Mouse (Mus musculus) thymus, postnatal 4 days (tissue): Measurements from ENCODE around the gene Gm21981.
A peak's percentile ranks its signal among the peaks of the same experiment; 100 is the strongest.

Experiments used
- DNase-seq: peaks from one replicate; pipeline ENCODE4 v3.0.0; 2021

The Gm21981 gene

GRCm38 (mm10) chr17:47702548-47703345 is 8.5 kb upstream of the Gm21981 start:
- DNase-seq = no peak

- no peak for DNase-seq
These were observed 7.5 kb upstream of the Gm21981 start for GRCm38 (mm10) chr17:47701793-47702192.

GRCm38 (mm10) chr17:47699055-47699454 is 4.8 kb upstream of the Gm21981 start:
- no peak for DNase-seq

GRCm38 (mm10) chr17:47698156-47698555 is 3.9 kb upstream of the Gm21981 start:
- DNase-seq = no peak

- DNase-seq = no peak
These were observed 1.1 kb upstream of the Gm21981 start for GRCm38 (mm10) chr17:47695337-47695710.

- DNase-seq = peak; percentile 99
These were observed 465 bp upstream of the Gm21981 start, which contains the start of gene Prickle4 for GRCm38 (mm10) chr17:47694503-47695336. Gene Prickle4 (minus strand): TSS chr17:47694736.

GRCm38 (mm10) chr17:47693671-47694441 is 399 bp downstream of the Gm21981 start:
- DNase-seq = no peak

- no peak for DNase-seq
These were observed 2.6 kb downstream of the Gm21981 start for GRCm38 (mm10) chr17:47691650-47692049.

GRCm38 (mm10) chr17:47689894-47690293 is 4.4 kb downstream of the Gm21981 start:
- DNase-seq = no peak

GRCm38 (mm10) chr17:47688608-47689575 is 5.4 kb downstream of the Gm21981 start, which contains the start of gene Frs3:
Gene Frs3 (plus strand): TSS chr17:47689030.
- DNase-seq = peak; percentile 75

- DNase-seq = no peak
These were observed 6.0 kb downstream of the Gm21981 start, which contains the start of gene Tomm6 for GRCm38 (mm10) chr17:47688344-47688607. Gene Tomm6 (minus strand): TSS chr17:47688386.

GRCm38 (mm10) chr17:47687409-47688343 is 6.6 kb downstream of the Gm21981 start:
- peak; percentile 96 for DNase-seq

- no peak for DNase-seq
These were observed 11.4 kb downstream of the Gm21981 start for GRCm38 (mm10) chr17:47682836-47683235.

- DNase-seq = no peak
These were observed 15.6 kb downstream of the Gm21981 start for GRCm38 (mm10) chr17:47678702-47679101.

GRCm38 (mm10) chr17:47678238-47678637 is 16.0 kb downstream of the Gm21981 start:
- DNase-seq = no peak

GRCm38 (mm10) chr17:47676581-47676980 is 17.7 kb downstream of the Gm21981 start:
- DNase-seq = peak; percentile 71

GRCm38 (mm10) chr17:47672311-47673111 is 21.7 kb downstream of the Gm21981 start:
- DNase-seq = no peak

- no peak for DNase-seq
These were observed 22.3 kb downstream of the Gm21981 start for GRCm38 (mm10) chr17:47671988-47672310.

- DNase-seq = no peak
These were observed 25.1 kb downstream of the Gm21981 start for GRCm38 (mm10) chr17:47669166-47669565.

- no peak for DNase-seq
These were observed 29.8 kb downstream of the Gm21981 start for GRCm38 (mm10) chr17:47664474-47664873.
